Mouse (Mus musculus): ENCODE data around the gene Sf3b4. TPM values are rescaled to one million over a fixed set of nuclear protein-coding genes. Genes with fewer than 3 reads are reported as not detected.
"Not testable (repeated sequence)": the region's sequence is repeated elsewhere in the genome, so short reads cannot be mapped to it uniquely, and the experiment has no call there.

The Sf3b4 gene
- polyA plus RNA-seq, 1 experiment = 77.5 TPM

DNA sequence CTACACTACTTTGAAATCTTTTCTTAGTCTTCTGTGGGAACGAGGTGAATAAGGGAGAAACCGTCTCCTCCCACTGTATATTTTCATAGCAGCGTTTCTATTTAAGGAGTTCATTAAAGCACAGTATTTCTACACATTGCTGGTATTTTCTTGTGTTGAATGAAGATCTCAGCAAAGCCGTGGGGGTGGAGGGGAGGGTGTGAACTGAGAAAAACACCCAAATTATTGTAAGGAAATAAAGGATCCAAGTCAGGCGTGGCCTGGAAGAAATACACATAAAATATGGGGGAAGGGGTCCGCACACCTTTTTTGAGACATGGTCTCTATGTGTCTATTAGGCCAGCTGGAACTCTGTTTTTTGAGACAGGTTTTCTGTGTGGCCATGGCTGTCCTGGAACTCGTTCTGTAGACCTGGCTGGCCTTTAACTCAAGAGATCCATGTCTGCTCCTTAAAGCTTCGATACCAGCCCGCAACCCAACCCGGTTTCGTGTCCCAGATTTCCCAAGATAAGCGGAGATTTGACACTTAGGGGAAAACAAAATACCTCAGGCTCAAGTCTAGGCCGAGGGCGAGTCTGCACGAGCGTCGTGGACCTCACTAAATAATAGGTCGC is 442 bp upstream of the Sf3b4 start:
- Histone ChIP-seq H3K4me3 (peak overlapping the region; percentile 94), H3K4me2 (ENCODE audit: low read depth) (peak overlapping the region; percentile 73), H3K36me3 (ENCODE audit: control insufficient read depth, insufficient read depth) (peaks cover 21% of the 10 kb centered on the region), H3K79me2 (ENCODE audit: control insufficient read depth, insufficient read depth) (peaks cover 37% of the 10 kb centered on the region), H3ac (ENCODE audit: control insufficient read depth, insufficient read length) (peak overlapping the region; percentile 63), H3K27me3 (ENCODE audit: control insufficient read depth, insufficient read depth, insufficient read length) (no peaks in the 10 kb centered on the region)
- no peak for TF ChIP-seq E2F4 (IDR thresholded peaks at IDR 0.05; ENCODE audit: insufficient read depth)
- TF ChIP-seq MYOD1 (IDR thresholded peaks at IDR 0.05; ENCODE audit: control insufficient read depth in 1 of 3, insufficient read length in 2 of 3, low read depth in 2 of 3) = no peak
- no peak for TF ChIP-seq CEBPB (IDR thresholded peaks at IDR 0.05; ENCODE audit: insufficient read depth, poor library complexity, severe bottlenecking)
- TF ChIP-seq TCF3 (IDR thresholded peaks at IDR 0.05; ENCODE audit: insufficient read length, low read depth) = no peak
- no peak for TF ChIP-seq POLR2AphosphoS2 (IDR thresholded peaks at IDR 0.05; ENCODE audit: insufficient read length, low read depth)
- no peak for TF ChIP-seq POLR2A (IDR thresholded peaks at IDR 0.05; ENCODE audit: insufficient read length, low read depth)
- no peak for TF ChIP-seq SRF (IDR thresholded peaks at IDR 0.05; ENCODE audit: control insufficient read depth, insufficient read length, low read depth)
- no peak for TF ChIP-seq REST (IDR thresholded peaks at IDR 0.05; ENCODE audit: insufficient read depth, insufficient read length)
- TF ChIP-seq TCF12 (IDR thresholded peaks at IDR 0.05; ENCODE audit: insufficient read depth, poor library complexity, severe bottlenecking) = no peak
- TF ChIP-seq MAX (IDR thresholded peaks at IDR 0.05; ENCODE audit: low read depth) = no peak
- TF ChIP-seq MYOG (IDR thresholded peaks at IDR 0.05; ENCODE audit: control insufficient read depth in 1 of 3, insufficient read depth in 1 of 3, insufficient read length in 2 of 3, low read depth in 2 of 3) = no peak
- TF ChIP-seq USF1 (IDR thresholded peaks at IDR 0.05; ENCODE audit: low read depth) = no peak

DNA sequence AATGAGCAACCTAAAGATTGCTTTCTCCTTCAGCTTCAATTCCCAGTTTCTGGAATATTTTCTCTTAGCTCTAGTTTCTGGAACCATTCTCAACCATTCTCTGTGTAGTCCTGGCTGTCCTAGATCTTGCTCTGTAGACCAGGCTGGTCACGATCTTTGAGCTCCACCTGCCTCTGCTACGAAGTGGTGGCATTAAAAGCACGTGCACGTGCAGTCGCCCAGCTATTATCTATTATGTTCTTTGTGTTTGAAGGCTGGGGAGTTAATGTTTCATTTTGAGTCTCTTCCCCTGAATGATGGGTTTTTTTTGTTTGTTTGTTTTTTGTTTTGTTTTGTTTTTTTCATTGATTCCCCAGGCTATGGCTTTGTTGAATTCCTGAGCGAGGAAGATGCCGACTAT is 1.1 kb downstream of the Sf3b4 start:
- peaks cover 37% of the 10 kb centered on the region for H3K79me2 ChIP-seq (ENCODE audit: control insufficient read depth, insufficient read depth)

DNA sequence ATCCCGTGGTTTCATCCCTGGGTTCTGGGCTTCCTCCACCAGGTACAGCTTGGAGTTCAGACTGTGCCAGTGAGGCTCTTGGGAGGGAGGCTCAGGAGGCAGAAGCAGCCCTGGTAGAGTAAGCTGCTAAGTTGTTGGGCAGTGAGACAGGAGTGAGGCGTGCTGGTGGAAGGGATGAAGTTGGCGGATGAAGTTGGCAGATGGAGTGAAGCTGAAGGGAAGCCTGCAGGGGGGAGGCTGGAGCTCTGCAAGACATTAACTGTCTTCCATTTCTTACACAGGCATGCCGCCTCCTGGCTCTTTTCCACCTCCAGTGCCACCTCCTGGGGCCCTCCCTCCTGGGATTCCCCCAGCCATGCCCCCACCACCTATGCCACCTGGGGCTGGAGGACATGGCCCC is 1.9 kb downstream of the Sf3b4 start:
- H3K4me3 ChIP-seq; H3K27me3 ChIP-seq (ENCODE audit: control insufficient read depth, insufficient read depth, insufficient read length); H3ac ChIP-seq (ENCODE audit: control insufficient read depth, insufficient read length): not testable (repeated sequence)
- H3K79me2 ChIP-seq (ENCODE audit: control insufficient read depth, insufficient read depth) = peaks cover 37% of the 10 kb centered on the region
- peaks cover 34% of the 10 kb centered on the region for H3K36me3 ChIP-seq (ENCODE audit: control insufficient read depth, insufficient read depth)
- peak overlapping the region; percentile 97 for H3K4me2 ChIP-seq (ENCODE audit: low read depth)

More for the DNA sequence above, 1.1 kb downstream of the Sf3b4 start:
- H3K36me3 ChIP-seq (ENCODE audit: control insufficient read depth, insufficient read depth) = peaks cover 31% of the 10 kb centered on the region
- H3ac ChIP-seq (ENCODE audit: control insufficient read depth, insufficient read length) = peak overlapping the region; percentile 63
- peak overlapping the region; percentile 97 for H3K4me2 ChIP-seq (ENCODE audit: low read depth)
- no peak for TF ChIP-seq SRF (IDR thresholded peaks at IDR 0.05; ENCODE audit: control insufficient read depth, insufficient read length, low read depth)
- no peak for TF ChIP-seq REST (IDR thresholded peaks at IDR 0.05; ENCODE audit: insufficient read depth, insufficient read length)
- TF ChIP-seq MYOD1 (IDR thresholded peaks at IDR 0.05; ENCODE audit: control insufficient read depth in 1 of 3, insufficient read length in 2 of 3, low read depth in 2 of 3) = no peak
- no peak for TF ChIP-seq USF1 (IDR thresholded peaks at IDR 0.05; ENCODE audit: low read depth)
- no peak for TF ChIP-seq TCF3 (IDR thresholded peaks at IDR 0.05; ENCODE audit: insufficient read length, low read depth)
- TF ChIP-seq MAX (IDR thresholded peaks at IDR 0.05; ENCODE audit: low read depth) = no peak
- no peaks in the 10 kb centered on the region for H3K27me3 ChIP-seq (ENCODE audit: control insufficient read depth, insufficient read depth, insufficient read length)
- peak overlapping the region; percentile 94 for H3K4me3 ChIP-seq

DNA sequence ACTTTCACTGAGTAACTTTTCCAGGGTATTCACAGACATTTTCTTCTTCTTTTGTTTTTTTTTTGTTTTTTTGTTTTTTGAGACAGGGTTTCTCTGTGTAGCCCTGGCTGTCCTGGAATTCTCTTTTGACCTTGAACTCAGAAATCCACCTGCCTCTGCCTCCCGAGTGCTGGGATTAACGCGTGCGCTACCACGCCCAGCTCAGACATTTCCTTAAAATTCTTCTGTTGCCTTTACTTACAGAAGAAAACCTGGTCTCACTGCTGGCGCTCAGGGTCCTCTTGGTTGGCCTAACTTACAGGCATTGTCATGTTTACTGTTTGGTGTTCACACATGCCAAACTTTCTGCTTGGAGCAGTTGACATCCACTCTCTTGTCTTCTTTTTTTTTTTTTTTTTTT is 3.1 kb downstream of the Sf3b4 start:
- H3K79me2 ChIP-seq (ENCODE audit: control insufficient read depth, insufficient read depth) = peaks cover 37% of the 10 kb centered on the region
- no peak overlapping the region for H3K4me3 ChIP-seq
- H3ac ChIP-seq (ENCODE audit: control insufficient read depth, insufficient read length) = no peak overlapping the region
- no peaks in the 10 kb centered on the region for H3K27me3 ChIP-seq (ENCODE audit: control insufficient read depth, insufficient read depth, insufficient read length)
- H3K36me3 ChIP-seq (ENCODE audit: control insufficient read depth, insufficient read depth) = peaks cover 34% of the 10 kb centered on the region
- no peak overlapping the region for H3K4me2 ChIP-seq (ENCODE audit: low read depth)
- no peak for TF ChIP-seq POLR2A (IDR thresholded peaks at IDR 0.05; ENCODE audit: insufficient read length, low read depth)
- TF ChIP-seq REST (IDR thresholded peaks at IDR 0.05; ENCODE audit: insufficient read depth, insufficient read length) = no peak
- TF ChIP-seq POLR2AphosphoS2 (IDR thresholded peaks at IDR 0.05; ENCODE audit: insufficient read length, low read depth) = no peak
- no peak for TF ChIP-seq SRF (IDR thresholded peaks at IDR 0.05; ENCODE audit: control insufficient read depth, insufficient read length, low read depth)
- TF ChIP-seq MYOG (IDR thresholded peaks at IDR 0.05; ENCODE audit: control insufficient read depth in 1 of 3, insufficient read depth in 1 of 3, insufficient read length in 2 of 3, low read depth in 2 of 3) = no peak
- no peak for TF ChIP-seq TCF3 (IDR thresholded peaks at IDR 0.05; ENCODE audit: insufficient read length, low read depth)
- no peak for TF ChIP-seq E2F4 (IDR thresholded peaks at IDR 0.05; ENCODE audit: insufficient read depth)
- no peak for TF ChIP-seq MYOD1 (IDR thresholded peaks at IDR 0.05; ENCODE audit: control insufficient read depth in 1 of 3, insufficient read length in 2 of 3, low read depth in 2 of 3)
- no peak for TF ChIP-seq CEBPB (IDR thresholded peaks at IDR 0.05; ENCODE audit: insufficient read depth, poor library complexity, severe bottlenecking)
- no peak for TF ChIP-seq MAX (IDR thresholded peaks at IDR 0.05; ENCODE audit: low read depth)
- TF ChIP-seq USF1 (IDR thresholded peaks at IDR 0.05; ENCODE audit: low read depth) = no peak
- TF ChIP-seq TCF12 (IDR thresholded peaks at IDR 0.05; ENCODE audit: insufficient read depth, poor library complexity, severe bottlenecking) = no peak

DNA sequence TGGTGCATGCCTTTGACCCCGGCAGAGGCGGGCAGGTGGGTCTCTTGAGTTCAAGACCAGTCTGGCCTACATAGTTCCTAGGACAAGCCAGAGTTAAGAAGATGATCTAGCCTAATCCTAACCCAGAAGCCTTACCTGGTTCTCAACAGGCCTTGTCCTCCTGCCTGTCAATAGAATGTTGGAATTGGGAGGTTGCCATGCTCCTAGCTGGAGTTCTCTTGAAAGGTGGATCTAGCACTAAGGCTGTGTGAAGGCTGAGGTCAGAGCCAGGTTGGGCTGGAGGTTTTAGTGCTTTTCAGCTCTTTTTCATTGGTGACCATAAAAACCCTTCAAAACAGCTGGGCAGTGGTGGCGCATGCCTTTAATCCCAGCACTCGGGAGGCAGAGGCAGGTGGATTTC is 6.3 kb downstream of the Sf3b4 start:
- H3ac ChIP-seq (ENCODE audit: control insufficient read depth, insufficient read length) = no peak overlapping the region
- no peak overlapping the region for H3K4me2 ChIP-seq (ENCODE audit: low read depth)
- H3K4me3 ChIP-seq = no peak overlapping the region
- peaks cover 20% of the 10 kb centered on the region for H3K79me2 ChIP-seq (ENCODE audit: control insufficient read depth, insufficient read depth)
- H3K36me3 ChIP-seq (ENCODE audit: control insufficient read depth, insufficient read depth) = peaks cover 34% of the 10 kb centered on the region
- no peak for TF ChIP-seq MYOD1 (IDR thresholded peaks at IDR 0.05; ENCODE audit: control insufficient read depth in 1 of 3, insufficient read length in 2 of 3, low read depth in 2 of 3)
- TF ChIP-seq MAX (IDR thresholded peaks at IDR 0.05; ENCODE audit: low read depth) = no peak
- TF ChIP-seq POLR2A (IDR thresholded peaks at IDR 0.05; ENCODE audit: insufficient read length, low read depth) = no peak
- TF ChIP-seq TCF12 (IDR thresholded peaks at IDR 0.05; ENCODE audit: insufficient read depth, poor library complexity, severe bottlenecking) = no peak
- TF ChIP-seq CEBPB (IDR thresholded peaks at IDR 0.05; ENCODE audit: insufficient read depth, poor library complexity, severe bottlenecking) = no peak
- TF ChIP-seq REST (IDR thresholded peaks at IDR 0.05; ENCODE audit: insufficient read depth, insufficient read length) = no peak
- no peak for TF ChIP-seq E2F4 (IDR thresholded peaks at IDR 0.05; ENCODE audit: insufficient read depth)
- no peak for TF ChIP-seq TCF3 (IDR thresholded peaks at IDR 0.05; ENCODE audit: insufficient read length, low read depth)
- no peak for TF ChIP-seq MYOG (IDR thresholded peaks at IDR 0.05; ENCODE audit: control insufficient read depth in 1 of 3, insufficient read depth in 1 of 3, insufficient read length in 2 of 3, low read depth in 2 of 3)
- TF ChIP-seq POLR2AphosphoS2 (IDR thresholded peaks at IDR 0.05; ENCODE audit: insufficient read length, low read depth) = no peak
- no peaks in the 10 kb centered on the region for H3K27me3 ChIP-seq (ENCODE audit: control insufficient read depth, insufficient read depth, insufficient read length)

All from myocyte (in vitro differentiated cells).